21 mouse cellular contexts compared by ENCODE assay signal in the genomic region with DNA sequence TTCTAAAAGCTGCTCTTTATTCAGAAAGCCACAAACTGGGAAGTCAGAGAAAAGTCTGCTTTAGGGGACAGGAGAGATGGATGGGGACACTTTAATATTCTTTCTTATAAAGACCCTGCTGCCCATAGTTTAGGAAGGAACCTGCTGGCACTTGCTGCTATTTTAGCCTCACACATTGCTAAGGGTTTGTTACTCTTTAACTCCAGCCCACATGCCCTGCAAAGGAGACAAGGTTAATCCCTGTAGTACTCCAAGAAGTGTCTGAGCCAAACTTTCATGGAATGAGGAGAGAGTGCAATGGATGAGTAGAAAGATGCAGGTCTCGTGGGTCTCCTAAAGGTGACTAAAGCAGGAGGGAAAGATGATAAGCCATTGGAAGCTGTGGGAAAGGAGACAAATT. TPM values are rescaled to one million over a fixed set of nuclear protein-coding genes. Genes with fewer than 3 reads are reported as not detected.
"Had no signal": no experiment of that assay in that cellular context is flagged by ENCODE, and none has a peak within 500 bp of the region (broad histone marks: within the 10 kb centered on the region; RNA-seq: fewer than 3 reads in every experiment).

No protein-coding gene starts in this region.

- H3K4me2 ChIP-seq: intestine, embryonic 15.5 days; limb, embryonic 12.5 days; limb, embryonic 15.5 days; liver, embryonic 11.5 days; lung, embryonic 14.5 days; midbrain, embryonic 11.5 days had no signal

- H3K27ac ChIP-seq: intestine, embryonic 15.5 days; kidney, postnatal 0 days; limb, embryonic 12.5 days; limb, embryonic 15.5 days; liver, embryonic 14.5 days; stomach, postnatal 0 days had no signal

- H3K27me3 ChIP-seq: intestine, embryonic 15.5 days; limb, embryonic 12.5 days; limb, embryonic 15.5 days had no signal

- H3K9ac ChIP-seq: intestine, embryonic 15.5 days; limb, embryonic 12.5 days; limb, embryonic 15.5 days; liver, embryonic 14.5 days; liver, postnatal 0 days; lung, embryonic 14.5 days had no signal

- H3K9me3 ChIP-seq: intestine, embryonic 15.5 days; limb, embryonic 12.5 days; limb, embryonic 15.5 days; megakaryocyte, embryonic 14.5 days had no signal

- H3K36me3 ChIP-seq: intestine, embryonic 15.5 days; limb, embryonic 12.5 days; limb, embryonic 15.5 days had no signal

- H3K4me1 ChIP-seq: intestine, embryonic 15.5 days; limb, embryonic 12.5 days; limb, embryonic 15.5 days; megakaryocyte, embryonic 14.5 days had no signal

- DNase-seq: left cerebral cortex, postnatal 4 days; liver, postnatal 0 days; midbrain, embryonic 14.5 days; right cerebral cortex, adult 18-20 months; right cerebral cortex, postnatal 14 days; right cerebral cortex, postnatal 4 days; thymus, adult 2 months; thymus, postnatal 14 days; thymus, postnatal 4 days had no signal

- H3K4me3 ChIP-seq: intestine, embryonic 15.5 days; limb, embryonic 12.5 days; limb, embryonic 15.5 days; megakaryocyte, embryonic 14.5 days had no signal

- ATAC-seq: hindbrain, embryonic 16.5 days; intestine, embryonic 15.5 days; liver, postnatal 0 days; lung, postnatal 0 days had no signal

RNA-seq across cellular contexts. Expression of a gene that starts 44.7 kb away (rescaled TPM):
- polyA plus RNA-seq: liver, embryonic 14.5 days had no signal
